Mouse (Mus musculus): ENCODE results near the gene Ear2. TPM values are rescaled to one million over a fixed set of nuclear protein-coding genes. Genes with fewer than 3 reads are reported as not detected.

The Ear2 gene
- polyA plus RNA-seq, 1 experiment from 2014 or later = 10.1 TPM

Other genes starting within 250 kb of the Ear2 start
- 9.1 and 12.0 TPM in 2 replicates for gene Ear1, start 227.1 kb upstream of the Ear2 start, polyA plus RNA-seq (2015; fragmentation: Nextera tagmentation; extraction: Ambion mirVana)
- gene Ear10, start 179.1 kb upstream of the Ear2 start, polyA plus RNA-seq (2015; fragmentation: Nextera tagmentation; extraction: Ambion mirVana) = not detected in 2 replicates
- 9.1 and 11.2 TPM in 2 replicates for gene Gm8113, start 177.3 kb upstream of the Ear2 start, polyA plus RNA-seq (2015; fragmentation: Nextera tagmentation; extraction: Ambion mirVana)
- not detected in 2 replicates for gene Ang5, start 145.6 kb upstream of the Ear2 start, polyA plus RNA-seq (2015; fragmentation: Nextera tagmentation; extraction: Ambion mirVana)
- not detected in 2 replicates for gene Ang6, start 100.4 kb upstream of the Ear2 start, polyA plus RNA-seq (2015; fragmentation: Nextera tagmentation; extraction: Ambion mirVana)
- not detected in 2 replicates for gene Gm3327, start 21.2 kb downstream of the Ear2 start, polyA plus RNA-seq (2015; fragmentation: Nextera tagmentation; extraction: Ambion mirVana)
- gene Gm8212, start 95.0 kb downstream of the Ear2 start, polyA plus RNA-seq (2015; fragmentation: Nextera tagmentation; extraction: Ambion mirVana) = not detected in 2 replicates
- not detected in 2 replicates for gene 4930503E14Rik, start 110.6 kb downstream of the Ear2 start, polyA plus RNA-seq (2015; fragmentation: Nextera tagmentation; extraction: Ambion mirVana)
- gene Gm8220, start 182.9 kb downstream of the Ear2 start, polyA plus RNA-seq (2015; fragmentation: Nextera tagmentation; extraction: Ambion mirVana) = not detected in 2 replicates
- not detected in 2 replicates for gene Gm5930, start 235.9 kb downstream of the Ear2 start, polyA plus RNA-seq (2015; fragmentation: Nextera tagmentation; extraction: Ambion mirVana)